Mouse (Mus musculus) stomach, embryonic 14.5 days (tissue): Measurements from ENCODE around the gene P2ry6. TPM values are rescaled to one million over a fixed set of nuclear protein-coding genes. Genes with fewer than 3 reads are reported as not detected.

Source experiments
- ATAC-seq: fragments of 200-750 bp; cut with Nextera tagmentation; 2 replicates; pipeline ENCODE4 v1.8.0; 2017; ENCODE audit warnings: low read depth, moderate TSS enrichment; ENCODE audit not compliant: insufficient number of reproducible peaks, insufficient read depth, low FRiP score
- H3K27ac ChIP-seq: fragments of 300-500 bp; sonication (generic); 2 replicates; pipeline ENCODE4 v1.5.1; 2014; ENCODE audit warnings: mild to moderate bottlenecking, low read length, moderate library complexity, mixed read lengths
- H3K27me3 ChIP-seq: fragments of 300-500 bp; sonication (generic); 2 replicates; pipeline ENCODE4 v1.6.1; 2014; ENCODE audit warnings: low read length, control low read depth, mixed read lengths; ENCODE audit not compliant: control insufficient read depth, insufficient read depth
- H3K36me3 ChIP-seq: fragments of 300-500 bp; sonication (generic); 2 replicates; pipeline ENCODE4 v1.6.1; 2014; ENCODE audit warnings: mild to moderate bottlenecking, control low read depth, low read length, moderate library complexity, mixed read lengths; ENCODE audit not compliant: control insufficient read depth, insufficient read depth
- H3K4me1 ChIP-seq: fragments of 300-500 bp; sonication (generic); 2 replicates; pipeline ENCODE4 v1.6.1; 2014; ENCODE audit warnings: low read length, control low read depth, mixed read lengths; ENCODE audit not compliant: control insufficient read depth, insufficient read depth
- H3K4me2 ChIP-seq: fragments of 300-500 bp; sonication (generic); replicated peaks from 2 replicates; pipeline ENCODE4 v1.6.1; 2014; ENCODE audit warnings: low read depth, low read length, control low read depth
- H3K4me3 ChIP-seq: fragments of 300-500 bp; sonication (generic); 2 replicates; pipeline ENCODE4 v1.5.1; 2014; ENCODE audit warnings: low read depth, low read length, control low read depth
- H3K9ac ChIP-seq: fragments of 300-500 bp; sonication (generic); replicated peaks from 2 replicates; pipeline ENCODE4 v1.6.1; 2014; ENCODE audit warnings: low read depth, mild to moderate bottlenecking, control low read depth, low read length, moderate library complexity, mixed read lengths
- H3K9me3 ChIP-seq: fragments of 300-500 bp; sonication (generic); 2 replicates; pipeline ENCODE4 v1.6.1; 2016; ENCODE audit warnings: low read depth, low read length, control low read depth; ENCODE audit not compliant: control insufficient read depth
- WGBS: fragments of 180-500 bp; shearing (Covaris S2); extraction: QIAGEN DNeasy Blood & Tissue Kit; methylation state at CpG from one replicate; pipeline ENCODE4 v1.1.7; 2014; 5-methylcytosine and 5-hydroxymethylcytosine counted together
- polyA plus RNA-seq: library from polyadenylated mRNA; unstranded; fragments of >200 nt; fragmentation: Nextera tagmentation; extraction: Ambion mirVana; gene quantifications from 2 replicates; pipeline ENCODE4 v1.2.1, GENCODE M21; 2014

P2ry6 gene
- polyA plus RNA-seq, 1 experiment from 2014 or later: 7.3 TPM

GRCm38 (mm10) chr7:100995951-100996350, 21.5 kb upstream of the P2ry6 start:
- no peak overlapping the region for H3K9ac ChIP-seq
- H3K4me1 ChIP-seq: no peaks in the 10 kb centered on the region
- no peak for ATAC-seq
- no peaks in the 10 kb centered on the region for H3K27me3 ChIP-seq
- H3K27ac ChIP-seq: no peak overlapping the region
- WGBS: 76% methylated on average over 3 of the region's 3 CpGs
- no peaks in the 10 kb centered on the region for H3K36me3 ChIP-seq
- no peak overlapping the region for H3K4me3 ChIP-seq
- H3K9me3 ChIP-seq: no peaks in the 10 kb centered on the region
- no peak overlapping the region for H3K4me2 ChIP-seq

GRCm38 (mm10) chr7:100995260-100995864, 20.9 kb upstream of the P2ry6 start:
- Histone ChIP-seq H3K4me3 (no peak overlapping the region), H3K9ac (no peak overlapping the region), H3K4me1 (no peaks in the 10 kb centered on the region), H3K36me3 (no peaks in the 10 kb centered on the region), H3K27me3 (no peaks in the 10 kb centered on the region), H3K4me2 (no peak overlapping the region), H3K27ac (no peak overlapping the region), H3K9me3 (no peaks in the 10 kb centered on the region)
- no peak for ATAC-seq
- 80% methylated on average over 7 of the region's 7 CpGs for WGBS

GRCm38 (mm10) chr7:100993166-100993565, 18.7 kb upstream of the P2ry6 start:
- no peaks in the 10 kb centered on the region for H3K9me3 ChIP-seq
- no peak overlapping the region for H3K4me3 ChIP-seq
- H3K27me3 ChIP-seq: no peaks in the 10 kb centered on the region
- H3K27ac ChIP-seq: no peak overlapping the region
- no peaks in the 10 kb centered on the region for H3K36me3 ChIP-seq
- no peak overlapping the region for H3K4me2 ChIP-seq
- ATAC-seq: no peak
- no peak overlapping the region for H3K9ac ChIP-seq
- 73% methylated on average over 4 of the region's 4 CpGs for WGBS
- H3K4me1 ChIP-seq: no peaks in the 10 kb centered on the region

GRCm38 (mm10) chr7:100991972-100992371, 17.5 kb upstream of the P2ry6 start:
- no peak overlapping the region for H3K27ac ChIP-seq
- H3K4me1 ChIP-seq: no peaks in the 10 kb centered on the region
- H3K36me3 ChIP-seq: no peaks in the 10 kb centered on the region
- WGBS: 82% methylated on average over 3 of the region's 3 CpGs
- no peaks in the 10 kb centered on the region for H3K9me3 ChIP-seq
- no peak overlapping the region for H3K4me3 ChIP-seq
- no peaks in the 10 kb centered on the region for H3K27me3 ChIP-seq
- H3K4me2 ChIP-seq: no peak overlapping the region
- H3K9ac ChIP-seq: no peak overlapping the region
- no peak for ATAC-seq

GRCm38 (mm10) chr7:100990636-100991311, 16.3 kb upstream of the P2ry6 start:
- WGBS: 70% methylated on average over 9 of the region's 9 CpGs
- no peak for ATAC-seq
- no peak overlapping the region for H3K9ac ChIP-seq
- no peaks in the 10 kb centered on the region for H3K4me1 ChIP-seq
- H3K27ac ChIP-seq: no peak overlapping the region
- H3K4me3 ChIP-seq: no peak overlapping the region
- H3K9me3 ChIP-seq: no peaks in the 10 kb centered on the region
- H3K36me3 ChIP-seq: no peaks in the 10 kb centered on the region
- no peaks in the 10 kb centered on the region for H3K27me3 ChIP-seq
- H3K4me2 ChIP-seq: no peak overlapping the region

GRCm38 (mm10) chr7:100988092-100988491, 13.6 kb upstream of the P2ry6 start:
- no peaks in the 10 kb centered on the region for H3K36me3 ChIP-seq
- no peak overlapping the region for H3K4me2 ChIP-seq
- no peaks in the 10 kb centered on the region for H3K9me3 ChIP-seq
- H3K27me3 ChIP-seq: no peaks in the 10 kb centered on the region
- H3K27ac ChIP-seq: no peak overlapping the region
- H3K4me1 ChIP-seq: no peaks in the 10 kb centered on the region; the same call in 1 of the 2 replicates
- H3K9ac ChIP-seq: no peak overlapping the region
- 11% methylated on average over 9 of the region's 9 CpGs for WGBS
- peak; percentile 54; the same call in 1 of the 2 replicates for ATAC-seq
- no peak overlapping the region for H3K4me3 ChIP-seq

GRCm38 (mm10) chr7:100984452-100985395, 10.3 kb upstream of the P2ry6 start:
- WGBS: 38% methylated on average over 21 of the region's 21 CpGs

GRCm38 (mm10) chr7:100979175-100979574, 4.7 kb upstream of the P2ry6 start:
- Histone ChIP-seq H3K9ac (no peak overlapping the region), H3K27ac (peak overlapping the region; percentile 44; the same call in 1 of the 2 replicates), H3K9me3 (no peaks in the 10 kb centered on the region), H3K36me3 (no peaks in the 10 kb centered on the region), H3K4me3 (no peak overlapping the region), H3K4me2 (no peak overlapping the region), H3K4me1 (peaks cover 14% of the 10 kb centered on the region), H3K27me3 (0 out of 2 replicates have a peak, but pooled peaks cover 5% of the 10 kb centered on the region)
- 34% methylated on average over 2 of the region's 2 CpGs for WGBS
- peak; percentile 77 for ATAC-seq

More at GRCm38 (mm10) chr7:100984452-100985395, 10.3 kb upstream of the P2ry6 start:
- Histone ChIP-seq H3K27ac (peak overlapping the region; percentile 34), H3K4me1 (no peaks in the 10 kb centered on the region; the same call in 1 of the 2 replicates), H3K4me3 (no peak overlapping the region), H3K9me3 (no peaks in the 10 kb centered on the region), H3K4me2 (peak overlapping the region; percentile 22; the same call in 1 of the 2 replicates), H3K9ac (no peak overlapping the region), H3K27me3 (no peaks in the 10 kb centered on the region), H3K36me3 (no peaks in the 10 kb centered on the region)
- peak; percentile 80 for ATAC-seq
